Mouse (Mus musculus): ENCODE data around the gene Gm45716. TPM values are rescaled to one million over a fixed set of nuclear protein-coding genes. Genes with fewer than 3 reads are reported as not detected.

Gene Gm45716
- polyA plus RNA-seq, 1 experiment from 2014 or later: 8.6 TPM

- H3K4me2 ChIP-seq: no peak overlapping the region
- no peak for ATAC-seq (ENCODE audit: borderline replicate concordance, extremely low read depth, low FRiP score, low TSS enrichment)
- no peaks in the 10 kb centered on the region for H3K9me3 ChIP-seq
- no peak overlapping the region for H3K4me3 ChIP-seq
- 85% methylated on average over 14 of the region's 14 CpGs for WGBS
- no peak overlapping the region for H3K9ac ChIP-seq
- H3K36me3 ChIP-seq: no peaks in the 10 kb centered on the region
- no peaks in the 10 kb centered on the region for H3K27me3 ChIP-seq
- no peaks in the 10 kb centered on the region for H3K4me1 ChIP-seq
- no peak overlapping the region for H3K27ac ChIP-seq
These were observed 11.7 kb upstream of the Gm45716 start for GRCm38 (mm10) chr11:90175634-90176300.

GRCm38 (mm10) chr11:90177389-90177788, 10.1 kb upstream of the Gm45716 start:
- Histone ChIP-seq H3K4me1 (no peaks in the 10 kb centered on the region), H3K9ac (no peak overlapping the region), H3K4me3 (no peak overlapping the region), H3K4me2 (no peak overlapping the region), H3K9me3 (no peaks in the 10 kb centered on the region), H3K27me3 (no peaks in the 10 kb centered on the region), H3K27ac (no peak overlapping the region), H3K36me3 (no peaks in the 10 kb centered on the region)
- no peak for ATAC-seq (ENCODE audit: borderline replicate concordance, extremely low read depth, low FRiP score, low TSS enrichment)
- WGBS: 84% methylated on average over 6 of the region's 6 CpGs

GRCm38 (mm10) chr11:90183361-90183760, 4.1 kb upstream of the Gm45716 start:
- no peak for ATAC-seq (ENCODE audit: borderline replicate concordance, extremely low read depth, low FRiP score, low TSS enrichment)
- Histone ChIP-seq H3K4me1 (0 out of 2 replicates have a peak, but pooled peaks cover 4% of the 10 kb centered on the region), H3K4me3 (no peak overlapping the region), H3K9me3 (no peaks in the 10 kb centered on the region), H3K27ac (no peak overlapping the region), H3K36me3 (no peaks in the 10 kb centered on the region), H3K9ac (no peak overlapping the region), H3K27me3 (no peaks in the 10 kb centered on the region), H3K4me2 (no peak overlapping the region)
- WGBS: 17% methylated on average over 2 of the region's 2 CpGs

- 0 out of 2 replicates have a peak, but pooled peaks cover 4% of the 10 kb centered on the region for H3K4me1 ChIP-seq
- no peak for ATAC-seq (ENCODE audit: borderline replicate concordance, extremely low read depth, low FRiP score, low TSS enrichment)
- H3K36me3 ChIP-seq: no peaks in the 10 kb centered on the region
- H3K4me2 ChIP-seq: no peak overlapping the region
- no peaks in the 10 kb centered on the region for H3K27me3 ChIP-seq
- H3K9me3 ChIP-seq: no peaks in the 10 kb centered on the region
- no peak overlapping the region for H3K4me3 ChIP-seq
- no peak overlapping the region for H3K9ac ChIP-seq
- 60% methylated on average over 4 of the region's 4 CpGs for WGBS
- no peak overlapping the region for H3K27ac ChIP-seq
These were observed 2.7 kb upstream of the Gm45716 start for GRCm38 (mm10) chr11:90184756-90185155.

- ATAC-seq (ENCODE audit: borderline replicate concordance, extremely low read depth, low FRiP score, low TSS enrichment): no peak
These were observed 2.7 kb downstream of the Gm45716 start for GRCm38 (mm10) chr11:90190156-90190555.

GRCm38 (mm10) chr11:90194946-90195345, 7.5 kb downstream of the Gm45716 start:
- WGBS: 89% methylated on average over 1 of the region's 1 CpGs
- ATAC-seq (ENCODE audit: borderline replicate concordance, extremely low read depth, low FRiP score, low TSS enrichment): no peak
- Histone ChIP-seq H3K4me1 (peaks cover 11% of the 10 kb centered on the region), H3K27ac (no peak overlapping the region), H3K9me3 (no peaks in the 10 kb centered on the region), H3K9ac (no peak overlapping the region), H3K27me3 (no peaks in the 10 kb centered on the region), H3K36me3 (no peaks in the 10 kb centered on the region), H3K4me2 (no peak overlapping the region), H3K4me3 (no peak overlapping the region)

More at GRCm38 (mm10) chr11:90190156-90190555, 2.7 kb downstream of the Gm45716 start:
- Histone ChIP-seq H3K27me3 (no peaks in the 10 kb centered on the region), H3K4me1 (no peaks in the 10 kb centered on the region), H3K27ac (no peak overlapping the region), H3K9me3 (no peaks in the 10 kb centered on the region), H3K4me3 (no peak overlapping the region), H3K9ac (no peak overlapping the region), H3K36me3 (no peaks in the 10 kb centered on the region), H3K4me2 (no peak overlapping the region)
- 89% methylated on average over 3 of the region's 3 CpGs for WGBS

- Histone ChIP-seq H3K4me1 (peaks cover 11% of the 10 kb centered on the region), H3K9ac (no peak overlapping the region), H3K27ac (no peak overlapping the region), H3K4me3 (no peak overlapping the region), H3K27me3 (no peaks in the 10 kb centered on the region), H3K36me3 (no peaks in the 10 kb centered on the region), H3K9me3 (no peaks in the 10 kb centered on the region), H3K4me2 (no peak overlapping the region)
- ATAC-seq (ENCODE audit: borderline replicate concordance, extremely low read depth, low FRiP score, low TSS enrichment): no peak
- WGBS: 48% methylated on average over 11 of the region's 11 CpGs
These were observed 8.5 kb downstream of the Gm45716 start for GRCm38 (mm10) chr11:90195756-90196520.

GRCm38 (mm10) chr11:90196521-90197215, 9.2 kb downstream of the Gm45716 start:
- H3K9ac ChIP-seq: no peak overlapping the region
- no peak overlapping the region for H3K4me3 ChIP-seq
- no peak for ATAC-seq (ENCODE audit: borderline replicate concordance, extremely low read depth, low FRiP score, low TSS enrichment)
- 46% methylated on average over 12 of the region's 12 CpGs for WGBS
- H3K36me3 ChIP-seq: no peaks in the 10 kb centered on the region
- peaks cover 11% of the 10 kb centered on the region for H3K4me1 ChIP-seq
- no peak overlapping the region for H3K27ac ChIP-seq
- H3K4me2 ChIP-seq: no peak overlapping the region
- no peaks in the 10 kb centered on the region for H3K9me3 ChIP-seq
- H3K27me3 ChIP-seq: no peaks in the 10 kb centered on the region

GRCm38 (mm10) chr11:90198048-90198447, 10.6 kb downstream of the Gm45716 start:
- Histone ChIP-seq H3K4me1 (peaks cover 11% of the 10 kb centered on the region), H3K4me3 (no peak overlapping the region), H3K9me3 (no peaks in the 10 kb centered on the region), H3K36me3 (no peaks in the 10 kb centered on the region), H3K9ac (no peak overlapping the region), H3K27ac (no peak overlapping the region), H3K27me3 (no peaks in the 10 kb centered on the region), H3K4me2 (no peak overlapping the region)
- ATAC-seq (ENCODE audit: borderline replicate concordance, extremely low read depth, low FRiP score, low TSS enrichment): no peak
- 56% methylated on average over 5 of the region's 5 CpGs for WGBS

GRCm38 (mm10) chr11:90200826-90201225, 13.3 kb downstream of the Gm45716 start:
- no peak overlapping the region for H3K4me3 ChIP-seq
- H3K9ac ChIP-seq: no peak overlapping the region
- no peak overlapping the region for H3K4me2 ChIP-seq
- H3K4me1 ChIP-seq: peaks cover 9% of the 10 kb centered on the region
- H3K27me3 ChIP-seq: no peaks in the 10 kb centered on the region
- no peak for ATAC-seq (ENCODE audit: borderline replicate concordance, extremely low read depth, low FRiP score, low TSS enrichment)
- H3K9me3 ChIP-seq: no peaks in the 10 kb centered on the region
- WGBS: 82% methylated on average over 2 of the region's 2 CpGs
- H3K36me3 ChIP-seq: no peaks in the 10 kb centered on the region
- no peak overlapping the region for H3K27ac ChIP-seq

GRCm38 (mm10) chr11:90214246-90214645, 26.8 kb downstream of the Gm45716 start:
- WGBS: 80% methylated on average over 7 of the region's 7 CpGs
- no peak overlapping the region for H3K27ac ChIP-seq
- H3K9me3 ChIP-seq: no peaks in the 10 kb centered on the region
- H3K9ac ChIP-seq: no peak overlapping the region
- no peak overlapping the region for H3K4me3 ChIP-seq
- H3K36me3 ChIP-seq: no peaks in the 10 kb centered on the region
- no peaks in the 10 kb centered on the region for H3K27me3 ChIP-seq
- ATAC-seq (ENCODE audit: borderline replicate concordance, extremely low read depth, low FRiP score, low TSS enrichment): no peak
- H3K4me2 ChIP-seq: no peak overlapping the region
- H3K4me1 ChIP-seq: no peaks in the 10 kb centered on the region

Measured in lung, embryonic 15.5 days (tissue).